Mouse (Mus musculus) G1E (cell line): ENCODE data around the gene Tbx6.

Source experiments
- CTCF ChIP-seq: IDR thresholded peaks from 2 replicates; pipeline ENCODE4 v1.5.1; 2012; ENCODE audit warnings: low read depth, low read length, inconsistent platforms, mixed read lengths
- GATA1 ChIP-seq: IDR thresholded peaks from 2 replicates; pipeline ENCODE4 v1.6.1; 2012; ENCODE audit warnings: borderline replicate concordance, low read length, inconsistent platforms, mixed read lengths
- GATA2 ChIP-seq: IDR thresholded peaks from 2 replicates; pipeline ENCODE4 v1.6.1; 2012; ENCODE audit warnings: low read depth, low read length, inconsistent platforms, borderline replicate concordance
- POLR2AphosphoS5 ChIP-seq: IDR thresholded peaks from 2 replicates; pipeline ENCODE4 v1.6.1; 2012; ENCODE audit warnings: low read depth, low read length, inconsistent platforms; ENCODE audit not compliant: insufficient replicate concordance
- TAL1 ChIP-seq: conservative IDR thresholded peaks from 2 replicates; pipeline ENCODE4 v1.6.1; 2012; ENCODE audit warnings: low read depth, low read length, inconsistent platforms, mixed read lengths

DNA sequence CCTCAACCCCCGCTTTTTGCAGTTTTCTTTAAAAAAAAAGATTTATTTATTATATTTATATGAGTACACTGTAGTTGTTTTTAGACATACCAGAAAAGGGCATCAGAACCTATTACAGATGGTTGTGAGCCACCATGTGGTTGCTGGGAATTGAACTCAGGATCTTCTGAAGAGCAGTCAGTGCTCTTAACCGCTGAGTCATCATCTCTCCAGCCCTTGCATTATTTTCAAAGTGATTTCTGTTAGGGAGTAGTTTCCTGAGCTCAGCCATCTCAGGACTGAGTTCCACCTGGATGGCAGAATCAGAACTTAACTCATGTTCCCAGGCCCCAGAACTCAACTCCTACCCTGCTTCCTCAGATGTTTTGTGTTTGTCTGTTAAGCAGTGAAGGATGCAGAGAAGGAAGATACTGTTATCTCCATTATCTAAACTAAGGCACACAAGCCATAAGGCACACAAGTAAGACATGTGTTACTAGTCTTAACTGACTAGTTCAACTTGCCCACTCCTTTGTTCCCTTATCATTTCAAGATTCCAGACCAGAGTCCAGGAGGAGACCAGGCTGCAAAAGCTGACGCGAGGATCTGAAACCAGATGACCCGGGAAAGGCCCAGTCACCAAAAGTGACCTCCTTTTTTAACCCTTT, 28.6 kb downstream of the Tbx6 start:
- TF ChIP-seq CTCF = no peak
- TF ChIP-seq TAL1 = no peak
- no peak for TF ChIP-seq GATA1
- no peak for TF ChIP-seq POLR2AphosphoS5
- no peak for TF ChIP-seq GATA2
